Mouse (Mus musculus) E14TG2a.4 (cell line): Measurements from ENCODE around the gene Mettl23.

Experiments
- CTCF ChIP-seq: conservative IDR thresholded peaks from 2 replicates; pipeline ENCODE4 v1.5.1; 2014; ENCODE audit warnings: low read length
- NANOG ChIP-seq: IDR thresholded peaks from 2 replicates; pipeline ENCODE4 v1.6.1; 2014; ENCODE audit warnings: borderline replicate concordance, low read length, mixed read lengths

DNA sequence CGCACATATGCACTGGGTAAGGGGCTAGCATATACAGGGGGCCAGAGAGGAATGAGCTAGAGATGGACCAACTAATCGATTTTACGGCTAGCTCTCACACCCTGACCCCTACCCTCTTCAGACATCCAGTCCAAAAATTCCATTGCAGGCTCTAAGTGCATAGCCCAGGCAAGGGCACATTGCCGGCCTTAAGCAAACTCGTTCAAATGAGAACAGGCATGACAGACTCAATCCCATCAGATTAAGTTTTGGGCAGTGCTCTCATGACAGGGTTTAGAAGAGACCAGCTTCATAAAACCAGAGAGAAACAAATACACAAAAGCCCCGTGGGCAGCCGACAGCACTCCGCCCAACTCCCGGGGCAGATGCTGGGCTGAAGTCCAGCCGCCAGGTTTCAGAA is 20.9 kb upstream of the Mettl23 start:
- TF ChIP-seq CTCF (no peak), NANOG (no peak)
